Mouse (Mus musculus): ENCODE measurements around the gene Sf3a1. TPM values are rescaled to one million over a fixed set of nuclear protein-coding genes. Genes with fewer than 3 reads are reported as not detected.
"Not testable (repeated sequence)": the region's sequence is repeated elsewhere in the genome, so short reads cannot be mapped to it uniquely, and the experiment has no call there.

The Sf3a1 gene
- 10 to 100 TPM; 70.4 to 71.6 TPM for total RNA-seq (2021)
- long read RNA-seq, experiment 1, full-length matches to known transcripts, result 20 of 25 reads
- long read RNA-seq, experiment 1, partial matches to known transcripts, result 5 of 25 reads
- long read RNA-seq, experiment 1, other reads (novel, unspliced or antisense), result 0 of 25 reads
- long read RNA-seq, experiment 2, full-length matches to known transcripts, result 24 of 47 reads
- long read RNA-seq, experiment 2, partial matches to known transcripts, result 18 of 47 reads
- long read RNA-seq, experiment 2, other reads (novel, unspliced or antisense), result 5 of 47 reads

DNA sequence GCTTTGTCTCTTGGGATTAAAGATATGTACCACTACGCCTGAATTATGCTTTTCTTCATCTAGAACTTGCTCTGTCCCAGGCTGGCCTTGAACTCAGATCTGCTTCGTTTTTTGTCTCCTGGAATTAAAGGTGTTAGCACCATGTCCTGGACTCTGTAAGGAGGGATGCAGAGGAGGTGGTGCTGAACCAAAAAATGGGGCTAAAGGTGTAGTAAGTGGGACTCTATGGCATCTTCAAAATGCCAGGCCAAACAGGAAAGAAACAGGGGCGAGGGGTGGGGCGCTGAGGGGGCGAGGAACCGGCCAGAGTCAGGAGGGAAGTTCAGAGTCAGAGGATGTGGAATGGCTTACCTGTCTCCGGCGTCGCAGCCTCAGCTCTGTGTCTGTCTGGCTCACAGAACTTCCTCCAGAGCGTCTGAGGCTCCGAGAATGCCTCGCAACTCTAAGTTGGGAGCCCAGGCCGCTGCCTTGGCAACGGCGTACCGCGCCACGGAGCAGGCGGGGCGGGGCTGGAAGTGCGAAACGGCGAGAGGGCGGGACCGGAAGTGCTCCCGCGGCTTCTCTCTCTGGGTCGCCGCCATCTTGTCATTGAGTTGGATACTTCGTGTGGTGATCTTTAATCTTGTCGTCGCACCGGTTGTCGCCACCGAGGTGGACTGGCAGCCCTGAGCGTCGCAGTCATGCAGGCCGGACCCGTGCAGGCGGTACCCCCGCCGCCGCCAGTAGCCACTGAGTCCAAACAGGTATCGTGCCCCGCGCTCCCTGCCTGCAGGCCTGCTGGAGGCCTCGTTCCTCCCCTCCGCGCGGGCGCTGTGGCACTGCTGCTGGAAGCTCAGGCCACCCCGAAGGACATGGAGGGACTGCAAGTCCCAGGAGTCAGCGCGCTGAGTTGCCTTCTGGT is at the start of gene Sf3a1, which contains the start of gene Ccdc157:
Sf3a1 (plus strand) TSS at position 543 of the 901 bp plus-strand sequence.
Ccdc157 (minus strand) TSS at position 486 of the 901 bp plus-strand sequence.
- DNase-seq (ENCODE audit: low spot score in 2 of 2), result peak; percentile 81 to 82

DNA sequence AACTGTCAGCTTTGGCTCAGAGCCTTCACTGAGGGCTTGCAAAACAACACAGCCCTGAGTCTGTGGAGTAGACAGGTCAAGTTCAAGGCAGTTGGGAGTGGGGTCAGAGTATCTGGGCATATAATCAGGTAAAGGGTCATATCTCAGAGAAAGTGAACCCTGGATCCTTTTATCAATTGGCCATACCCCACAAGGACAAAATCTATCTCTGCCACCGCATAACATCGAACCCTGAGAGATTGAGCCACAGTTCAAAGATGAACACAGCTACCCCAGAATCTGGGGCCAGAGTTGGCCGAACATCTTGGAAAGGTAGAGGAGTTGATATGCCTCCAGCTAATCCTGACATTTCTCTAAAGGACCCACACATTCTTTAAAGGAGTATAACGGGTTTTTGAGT is 48.1 kb upstream of the Sf3a1 start:
- DNase-seq (ENCODE audit: low spot score in 2 of 2), result no peak

GRCm38 (mm10) chr11:4112861-4113260 is 47.3 kb upstream of the Sf3a1 start:
- DNase-seq (ENCODE audit: low spot score in 2 of 2), result no peak

DNA sequence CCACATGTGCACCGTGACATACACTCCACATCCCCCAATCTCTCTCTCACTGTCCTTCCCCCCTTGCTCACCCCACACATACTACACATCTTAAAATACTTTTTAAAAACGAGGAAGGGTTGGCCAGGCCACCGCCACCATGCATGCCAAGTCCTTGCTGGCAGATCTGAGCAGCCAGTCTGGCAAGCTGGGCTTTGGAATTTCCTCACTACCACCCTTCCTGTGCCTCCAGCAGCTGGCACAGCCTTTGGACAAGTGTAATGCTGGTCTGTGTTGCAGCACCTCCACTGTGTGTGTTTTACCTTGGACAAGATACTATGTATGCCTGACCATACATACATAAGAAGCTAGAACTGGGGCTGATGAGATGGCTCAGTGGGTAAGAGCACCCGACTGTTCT is 46.7 kb upstream of the Sf3a1 start:
- no peak for DNase-seq (ENCODE audit: low spot score in 2 of 2)

DNA sequence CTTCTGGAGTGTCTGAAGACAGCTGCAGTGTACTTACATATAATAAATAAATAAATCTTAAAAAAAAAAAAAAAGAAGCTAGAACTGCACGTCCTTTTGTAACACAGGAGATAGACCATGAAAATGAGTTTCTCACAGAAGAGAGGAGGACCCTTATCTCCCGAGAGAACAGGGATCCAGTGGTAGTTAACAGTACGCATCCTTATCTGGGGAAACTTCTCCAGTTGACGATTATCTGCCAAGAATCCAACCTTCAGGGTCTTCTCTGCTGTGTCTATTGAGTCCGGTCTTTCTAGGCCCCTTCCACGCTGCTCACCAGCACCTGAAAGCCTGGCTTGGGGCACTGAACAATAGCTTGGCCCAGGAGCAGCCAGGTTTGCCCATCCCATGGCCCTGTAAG is 46.2 kb upstream of the Sf3a1 start:
- DNase-seq (ENCODE audit: low spot score in 2 of 2), result no peak

DNA sequence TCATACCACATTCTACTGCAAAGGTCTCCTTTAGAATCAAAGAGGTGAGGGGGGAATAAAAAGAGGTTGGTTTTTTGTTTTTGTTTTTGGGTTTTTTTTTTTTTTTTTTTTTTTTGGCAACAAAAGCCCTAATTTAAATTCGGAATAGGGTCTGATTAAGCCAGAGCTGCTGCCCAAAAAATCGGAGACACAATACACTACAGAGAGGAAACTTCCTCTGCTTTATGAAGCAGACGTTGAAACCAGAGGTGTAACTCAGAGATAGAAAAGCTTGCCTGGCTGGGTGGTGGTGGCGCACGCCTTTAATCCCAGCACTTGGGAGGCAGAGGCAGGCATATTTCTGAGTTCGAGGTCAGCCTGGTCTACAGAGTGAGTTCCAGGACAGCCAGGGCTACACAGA is 45.6 kb upstream of the Sf3a1 start:
- DNase-seq (ENCODE audit: low spot score in 2 of 2), result not testable (repeated sequence)

GRCm38 (mm10) chr11:4115407-4115806 is 44.7 kb upstream of the Sf3a1 start:
- no peak for DNase-seq (ENCODE audit: low spot score in 2 of 2)

DNA sequence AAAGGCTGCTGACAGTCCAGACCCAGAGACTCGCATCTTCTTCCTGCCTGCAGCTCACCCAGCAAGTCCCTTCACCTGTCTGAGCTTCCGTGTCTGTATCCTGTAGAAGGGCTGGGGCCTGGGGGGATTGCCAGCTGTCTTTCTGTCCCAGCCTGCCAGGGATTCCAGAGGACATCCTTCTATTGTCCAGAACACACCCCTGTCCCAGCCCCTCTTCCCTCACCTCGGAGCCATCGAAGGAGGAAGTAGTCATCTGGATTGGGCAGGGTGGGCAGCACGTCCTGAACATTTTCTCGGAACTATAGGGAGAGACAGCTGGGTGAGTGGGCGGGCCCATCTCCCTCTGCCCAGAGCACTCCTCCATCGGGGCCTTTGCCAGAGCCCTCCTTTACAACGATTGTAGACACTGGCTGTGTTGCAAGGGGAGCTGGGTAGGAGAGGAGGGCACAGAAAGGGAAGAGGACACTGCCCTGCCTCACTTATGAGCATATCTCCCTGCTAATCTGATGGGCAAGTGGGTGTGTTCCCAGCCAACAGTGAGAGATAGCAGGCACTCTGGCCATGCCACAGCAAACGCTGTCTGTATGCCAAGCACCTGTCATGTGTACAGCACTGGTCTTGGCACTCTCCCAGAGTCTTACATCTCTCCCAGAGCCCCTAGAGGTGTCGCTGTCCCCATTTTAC is 43.5 kb upstream of the Sf3a1 start:
- no peak for DNase-seq (ENCODE audit: low spot score in 2 of 2)

- no peak for DNase-seq (ENCODE audit: low spot score in 2 of 2)
Observed at GRCm38 (mm10) chr11:4117372-4118071, 42.6 kb upstream of the Sf3a1 start.

DNA sequence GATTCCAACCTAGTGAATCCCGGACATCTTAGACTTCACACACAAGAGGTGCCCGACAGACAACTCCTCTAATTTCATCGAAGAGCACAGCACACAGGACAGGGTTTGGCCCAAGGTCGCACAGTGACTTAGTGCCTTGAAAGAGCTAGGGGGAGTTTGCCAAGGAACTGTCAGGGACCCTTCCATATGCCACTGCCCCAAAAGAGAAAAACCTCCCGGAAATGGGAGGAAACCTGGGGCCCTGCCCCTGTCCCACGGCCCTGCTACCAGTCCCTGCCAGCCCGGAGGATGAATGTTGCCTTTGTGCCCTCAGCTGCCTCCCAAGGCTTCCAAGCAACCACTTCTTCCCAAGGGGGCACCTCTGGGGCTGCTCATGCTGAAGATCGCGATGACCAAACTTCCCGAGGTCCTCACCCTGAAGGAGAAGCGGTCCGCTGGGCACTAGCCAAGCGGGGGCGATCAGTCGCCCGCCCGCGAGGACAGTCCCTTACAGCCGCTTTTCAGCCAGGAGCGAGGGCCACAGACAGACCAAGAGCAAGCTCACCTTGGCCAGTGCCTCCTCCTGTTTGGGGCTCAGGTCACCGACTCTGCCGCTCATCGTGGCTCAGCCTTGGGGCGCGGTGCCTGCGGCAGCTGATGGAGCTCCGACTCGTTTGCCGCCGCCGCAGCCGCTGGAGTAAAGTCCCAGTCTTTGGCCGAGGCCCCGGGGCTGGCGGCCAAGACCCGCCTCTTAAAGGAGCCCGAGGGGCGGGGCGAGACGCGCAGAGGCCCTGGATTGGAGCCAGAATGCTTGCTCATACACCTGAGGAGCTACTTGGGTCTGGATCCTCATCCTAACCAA is 41.8 kb upstream of the Sf3a1 start:
- DNase-seq (ENCODE audit: low spot score in 2 of 2), result no peak

DNA sequence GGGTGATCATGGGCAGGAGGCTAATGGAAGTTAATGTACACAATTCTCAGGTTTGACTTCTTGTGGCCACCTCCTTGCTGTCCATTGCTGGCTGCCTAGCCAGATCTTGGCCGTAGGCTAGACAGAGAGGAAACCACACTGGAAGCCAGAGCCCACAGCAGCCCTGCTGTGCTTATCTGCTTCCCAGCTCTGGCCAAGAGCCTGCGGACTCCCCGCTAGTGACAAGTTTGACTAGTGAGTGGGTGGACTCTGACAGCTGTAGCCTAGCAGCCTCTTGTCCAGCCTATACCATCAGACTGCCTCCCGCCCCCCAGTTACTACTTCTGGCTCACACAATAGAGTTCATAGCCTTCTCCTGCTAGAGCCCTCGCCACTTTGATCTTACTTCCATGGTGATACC is 40.5 kb upstream of the Sf3a1 start:
- no peak for DNase-seq (ENCODE audit: low spot score in 2 of 2)

- DNase-seq (ENCODE audit: low spot score in 2 of 2), result no peak
Observed at GRCm38 (mm10) chr11:4121691-4122090, 38.5 kb upstream of the Sf3a1 start.

DNA sequence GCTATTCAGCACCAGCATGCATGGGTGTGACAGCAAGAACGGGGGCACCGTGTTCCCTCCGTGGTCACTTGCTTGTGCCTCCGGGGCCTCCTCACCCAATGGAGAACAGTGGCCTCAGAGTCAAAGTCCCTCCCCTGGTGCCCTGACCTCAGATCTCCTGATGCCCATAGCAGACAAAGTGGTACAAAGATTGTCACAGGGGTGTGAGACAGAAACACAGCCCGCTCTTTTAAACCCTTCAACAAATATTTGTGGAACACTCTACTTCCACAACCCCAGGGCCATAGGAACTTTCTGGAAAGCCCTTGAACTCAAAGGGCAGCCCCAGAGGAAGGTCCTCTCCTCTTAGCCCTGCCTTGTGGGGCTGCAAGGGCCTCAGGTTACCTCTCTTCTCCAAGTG is 37.9 kb upstream of the Sf3a1 start:
- DNase-seq (ENCODE audit: low spot score in 2 of 2), result no peak

DNA sequence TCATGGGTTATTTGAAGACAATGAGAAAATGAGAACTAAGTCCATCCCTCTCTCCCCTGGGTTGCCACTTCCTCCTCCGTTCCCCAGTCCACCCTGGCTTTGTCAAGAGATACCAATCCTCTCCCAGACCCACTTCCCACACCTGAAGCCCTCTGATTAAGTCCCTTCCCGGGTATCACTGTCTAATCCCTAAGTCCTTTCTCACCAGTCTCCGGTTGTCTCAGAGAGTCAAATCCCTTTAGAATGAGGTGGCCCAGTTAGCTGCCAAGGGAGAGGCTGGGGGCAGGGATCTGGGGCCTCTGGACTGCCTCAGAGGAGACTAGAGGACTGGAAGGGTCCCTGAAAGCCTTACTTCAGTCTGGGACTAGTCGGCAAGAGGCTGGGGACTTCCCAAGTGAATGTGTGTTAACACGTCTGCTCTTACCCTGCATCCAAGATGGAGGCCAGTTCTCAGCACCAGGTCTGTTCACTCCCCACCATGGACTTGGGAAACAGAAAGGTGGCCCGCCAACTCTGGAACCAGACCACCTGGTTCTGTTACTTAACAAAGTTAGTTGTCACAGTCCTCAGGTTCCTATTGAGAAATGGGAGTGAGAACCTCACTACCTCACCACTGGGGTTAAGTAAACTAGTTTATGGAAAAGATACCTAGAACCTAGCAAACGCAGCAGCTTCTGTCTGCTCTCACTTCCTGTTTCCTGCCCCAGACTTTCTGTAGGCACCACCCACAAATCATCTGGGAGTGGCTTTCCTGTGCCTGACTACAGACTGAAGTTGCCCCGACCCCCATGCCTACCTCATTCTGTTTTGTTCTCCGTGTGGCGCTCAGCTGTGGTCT is 37.2 kb upstream of the Sf3a1 start, which contains the start of gene Sec14l2:
Sec14l2 (minus strand) TSS at position 674 of the 838 bp plus-strand sequence.
- no peak for DNase-seq (ENCODE audit: low spot score in 2 of 2)

- DNase-seq (ENCODE audit: low spot score in 2 of 2), result no peak
Observed at GRCm38 (mm10) chr11:4123922-4124321, 36.2 kb upstream of the Sf3a1 start.

GRCm38 (mm10) chr11:4127059-4127458 is 33.1 kb upstream of the Sf3a1 start:
- DNase-seq (ENCODE audit: low spot score in 2 of 2), result no peak

DNA sequence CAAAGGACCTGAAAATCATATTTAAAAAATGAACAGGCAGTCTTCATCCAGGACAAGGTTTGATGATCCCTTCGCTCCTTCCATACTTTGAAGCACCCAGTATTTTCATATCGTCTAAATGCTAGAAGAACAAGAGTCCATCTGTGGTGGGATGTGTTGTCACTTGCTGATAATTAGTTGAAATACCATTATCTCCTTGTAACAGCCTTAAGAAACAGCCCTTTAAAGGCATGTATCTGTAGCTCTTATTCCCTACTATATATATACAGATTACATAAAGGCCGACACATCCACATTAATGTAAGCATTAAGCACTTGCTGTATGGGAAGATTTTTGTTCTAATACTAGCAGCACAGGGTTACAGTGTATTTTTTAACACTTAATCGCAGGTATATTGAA is 31.7 kb upstream of the Sf3a1 start:
- not testable (repeated sequence) for DNase-seq (ENCODE audit: low spot score in 2 of 2)

GRCm38 (mm10) chr11:4133450-4133849 is 26.7 kb upstream of the Sf3a1 start:
- no peak for DNase-seq (ENCODE audit: low spot score in 2 of 2)

- no peak for DNase-seq (ENCODE audit: low spot score in 2 of 2)
Observed at GRCm38 (mm10) chr11:4134400-4134799, 25.8 kb upstream of the Sf3a1 start.

Measured in adrenal gland, postnatal 4 days (tissue).